Mouse (Mus musculus): ENCODE data around the gene Myh8. TPM values are rescaled to one million over a fixed set of nuclear protein-coding genes. Genes with fewer than 3 reads are reported as not detected.

Gene Myh8
- polyA plus RNA-seq, 1 experiment: 10.4 TPM

DNA sequence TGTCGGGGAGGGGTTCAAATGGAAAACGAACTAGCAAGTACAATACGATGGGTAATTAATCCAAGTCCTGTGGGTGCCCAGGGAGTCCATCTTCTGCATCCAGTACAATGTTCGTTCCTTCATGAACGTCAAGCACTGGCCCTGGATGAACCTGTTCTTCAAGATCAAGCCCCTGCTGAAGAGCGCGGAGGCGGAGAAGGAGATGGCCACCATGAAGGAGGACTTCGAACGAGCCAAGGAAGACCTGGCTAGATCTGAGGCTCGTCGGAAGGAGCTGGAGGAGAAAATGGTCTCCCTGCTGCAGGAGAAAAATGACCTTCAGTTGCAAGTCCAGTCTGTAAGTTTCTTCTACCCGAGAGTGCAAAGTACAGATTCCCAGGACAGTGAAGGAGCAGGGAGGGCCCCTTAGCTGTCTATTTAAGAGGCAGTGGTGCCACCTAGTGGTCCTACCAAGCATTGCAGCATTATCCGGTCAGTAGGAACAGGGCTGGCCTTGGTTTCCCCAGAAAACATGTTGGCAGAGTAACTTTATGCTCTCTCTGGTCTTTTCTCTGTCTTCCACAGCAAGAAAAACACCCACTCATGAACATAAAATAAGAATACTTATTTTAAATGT is 73.3 kb downstream of the Myh8 start:
- no peaks in the 10 kb centered on the region for H3K27me3 ChIP-seq (ENCODE audit: control insufficient read depth, insufficient read depth, insufficient read length)
- TF ChIP-seq TCF12 (IDR thresholded peaks at IDR 0.05; ENCODE audit: insufficient read depth, poor library complexity, severe bottlenecking) (no peak), CEBPB (IDR thresholded peaks at IDR 0.05; ENCODE audit: insufficient read depth, poor library complexity, severe bottlenecking) (no peak), MYOD1 (IDR thresholded peaks at IDR 0.05; ENCODE audit: control insufficient read depth in 1 of 3, insufficient read length in 2 of 3, low read depth in 2 of 3) (no peak), USF1 (IDR thresholded peaks at IDR 0.05; ENCODE audit: low read depth) (no peak), SRF (IDR thresholded peaks at IDR 0.05; ENCODE audit: control insufficient read depth, insufficient read length, low read depth) (no peak), E2F4 (IDR thresholded peaks at IDR 0.05; ENCODE audit: insufficient read depth) (no peak), POLR2AphosphoS2 (IDR thresholded peaks at IDR 0.05; ENCODE audit: insufficient read length, low read depth) (no peak), REST (IDR thresholded peaks at IDR 0.05; ENCODE audit: insufficient read depth, insufficient read length) (no peak), MAX (IDR thresholded peaks at IDR 0.05; ENCODE audit: low read depth) (no peak), POLR2A (IDR thresholded peaks at IDR 0.05; ENCODE audit: insufficient read length, low read depth) (no peak), MYOG (IDR thresholded peaks at IDR 0.05; ENCODE audit: control insufficient read depth in 1 of 3, insufficient read depth in 1 of 3, insufficient read length in 2 of 3, low read depth in 2 of 3) (no peak), TCF3 (IDR thresholded peaks at IDR 0.05; ENCODE audit: insufficient read length, low read depth) (no peak)
- H3ac ChIP-seq (ENCODE audit: control insufficient read depth, insufficient read length): no peak overlapping the region
- H3K36me3 ChIP-seq (ENCODE audit: control insufficient read depth, insufficient read depth): no peaks in the 10 kb centered on the region
- H3K79me2 ChIP-seq (ENCODE audit: control insufficient read depth, insufficient read depth): no peaks in the 10 kb centered on the region
- H3K4me3 ChIP-seq: no peak overlapping the region
- no peak overlapping the region for H3K4me2 ChIP-seq (ENCODE audit: low read depth)

DNA sequence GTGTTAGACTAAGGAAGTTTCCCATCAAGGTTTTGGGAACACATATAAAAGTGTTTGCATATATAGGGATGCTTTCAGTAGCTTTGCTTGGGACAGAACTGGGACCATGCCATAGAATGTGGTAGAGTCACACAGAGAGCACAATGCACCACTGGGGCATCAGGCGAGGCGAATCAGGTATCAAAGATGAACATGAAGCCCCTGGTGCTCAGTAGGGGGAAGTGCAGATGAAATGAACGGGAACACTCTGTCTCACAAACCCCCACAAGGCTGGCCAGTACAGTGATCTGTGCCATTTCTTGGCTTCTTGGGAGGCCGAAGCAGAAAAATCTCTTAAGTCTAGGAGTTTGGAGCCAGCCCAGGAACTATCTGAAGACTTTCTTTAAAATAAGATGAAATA is 76.1 kb downstream of the Myh8 start:
- H3K4me2 ChIP-seq (ENCODE audit: low read depth): no peak overlapping the region
- TF ChIP-seq CEBPB (IDR thresholded peaks at IDR 0.05; ENCODE audit: insufficient read depth, poor library complexity, severe bottlenecking) (no peak), POLR2A (IDR thresholded peaks at IDR 0.05; ENCODE audit: insufficient read length, low read depth) (no peak), E2F4 (IDR thresholded peaks at IDR 0.05; ENCODE audit: insufficient read depth) (no peak)
- no peaks in the 10 kb centered on the region for H3K36me3 ChIP-seq (ENCODE audit: control insufficient read depth, insufficient read depth)

DNA sequence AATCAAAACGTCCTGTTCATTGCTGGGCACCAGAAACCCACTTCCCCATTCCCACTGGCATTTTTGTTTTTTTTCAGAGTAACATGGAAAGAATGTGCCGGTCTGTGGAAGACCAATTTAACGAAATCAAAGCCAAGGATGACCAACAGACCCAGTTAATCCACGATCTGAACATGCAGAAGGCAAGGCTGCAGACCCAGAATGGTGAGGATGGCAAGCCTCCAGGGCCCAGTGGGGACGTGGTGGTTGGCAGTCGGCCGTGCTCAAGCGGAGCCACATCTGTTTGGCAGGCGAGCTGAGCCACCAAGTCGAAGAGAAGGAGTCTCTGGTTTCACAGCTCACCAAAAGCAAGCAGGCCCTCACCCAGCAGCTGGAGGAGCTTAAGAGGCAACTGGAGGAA is 81.1 kb downstream of the Myh8 start:
- H3K36me3 ChIP-seq (ENCODE audit: control insufficient read depth, insufficient read depth): no peaks in the 10 kb centered on the region

More for the DNA sequence above, 76.1 kb downstream of the Myh8 start:
- no peaks in the 10 kb centered on the region for H3K27me3 ChIP-seq (ENCODE audit: control insufficient read depth, insufficient read depth, insufficient read length)
- H3K79me2 ChIP-seq (ENCODE audit: control insufficient read depth, insufficient read depth): no peaks in the 10 kb centered on the region
- no peak overlapping the region for H3ac ChIP-seq (ENCODE audit: control insufficient read depth, insufficient read length)
- no peak overlapping the region for H3K4me3 ChIP-seq

More for the DNA sequence above, 81.1 kb downstream of the Myh8 start:
- no peaks in the 10 kb centered on the region for H3K27me3 ChIP-seq (ENCODE audit: control insufficient read depth, insufficient read depth, insufficient read length)
- no peak overlapping the region for H3K4me2 ChIP-seq (ENCODE audit: low read depth)
- no peak overlapping the region for H3K4me3 ChIP-seq
- no peak overlapping the region for H3ac ChIP-seq (ENCODE audit: control insufficient read depth, insufficient read length)
- no peak for TF ChIP-seq TCF12 (IDR thresholded peaks at IDR 0.05; ENCODE audit: insufficient read depth, poor library complexity, severe bottlenecking)
- no peak for TF ChIP-seq POLR2A (IDR thresholded peaks at IDR 0.05; ENCODE audit: insufficient read length, low read depth)
- no peak for TF ChIP-seq USF1 (IDR thresholded peaks at IDR 0.05; ENCODE audit: low read depth)
- TF ChIP-seq SRF (IDR thresholded peaks at IDR 0.05; ENCODE audit: control insufficient read depth, insufficient read length, low read depth): no peak
- no peak for TF ChIP-seq MYOD1 (IDR thresholded peaks at IDR 0.05; ENCODE audit: control insufficient read depth in 1 of 3, insufficient read length in 2 of 3, low read depth in 2 of 3)
- no peak for TF ChIP-seq CEBPB (IDR thresholded peaks at IDR 0.05; ENCODE audit: insufficient read depth, poor library complexity, severe bottlenecking)
- TF ChIP-seq POLR2AphosphoS2 (IDR thresholded peaks at IDR 0.05; ENCODE audit: insufficient read length, low read depth): no peak
- no peak for TF ChIP-seq MAX (IDR thresholded peaks at IDR 0.05; ENCODE audit: low read depth)
- TF ChIP-seq TCF3 (IDR thresholded peaks at IDR 0.05; ENCODE audit: insufficient read length, low read depth): no peak
- no peak for TF ChIP-seq MYOG (IDR thresholded peaks at IDR 0.05; ENCODE audit: control insufficient read depth in 1 of 3, insufficient read depth in 1 of 3, insufficient read length in 2 of 3, low read depth in 2 of 3)
- TF ChIP-seq REST (IDR thresholded peaks at IDR 0.05; ENCODE audit: insufficient read depth, insufficient read length): no peak
- TF ChIP-seq E2F4 (IDR thresholded peaks at IDR 0.05; ENCODE audit: insufficient read depth): no peak
- H3K79me2 ChIP-seq (ENCODE audit: control insufficient read depth, insufficient read depth): no peaks in the 10 kb centered on the region

Other genes starting within 250 kb of the Myh8 start
- 13.1 TPM for gene Adprm, start 224.5 kb upstream of the Myh8 start, polyA plus RNA-seq (2012; fragmentation: generic; extraction: Trizol)
- 14.7 TPM for gene Sco1, start 224.5 kb upstream of the Myh8 start, polyA plus RNA-seq (2012; fragmentation: generic; extraction: Trizol)
- 876 TPM for gene Myh3, start 198.8 kb upstream of the Myh8 start, polyA plus RNA-seq (2012; fragmentation: generic; extraction: Trizol)
- gene Myh2, start 106.1 kb upstream of the Myh8 start, polyA plus RNA-seq (2012; fragmentation: generic; extraction: Trizol): 0.54 TPM
- gene Myh1, start 77.1 kb upstream of the Myh8 start, polyA plus RNA-seq (2012; fragmentation: generic; extraction: Trizol): 7.4 TPM
- 15.9 TPM for gene Myh4, start 39.1 kb upstream of the Myh8 start, polyA plus RNA-seq (2012; fragmentation: generic; extraction: Trizol)
- gene Myh13, start 44.5 kb downstream of the Myh8 start, polyA plus RNA-seq (2012; fragmentation: generic; extraction: Trizol): 0.22 TPM
- gene Gas7, start 178.3 kb downstream of the Myh8 start, polyA plus RNA-seq (2012; fragmentation: generic; extraction: Trizol): 0.02 TPM

Data from myocyte (in vitro differentiated cells).